Mouse (Mus musculus) E14TG2a.4 (cell line): ENCODE results near the gene Vwce.

Experiments
- CTCF ChIP-seq: conservative IDR thresholded peaks from 2 replicates; pipeline ENCODE4 v1.5.1; 2014; ENCODE audit warnings: low read length
- NANOG ChIP-seq: IDR thresholded peaks from 2 replicates; pipeline ENCODE4 v1.6.1; 2014; ENCODE audit warnings: borderline replicate concordance, low read length, mixed read lengths
- POU5F1 ChIP-seq: IDR thresholded peaks from 2 replicates; pipeline ENCODE4 v1.6.1; 2014; ENCODE audit warnings: low read length, borderline replicate concordance

DNA sequence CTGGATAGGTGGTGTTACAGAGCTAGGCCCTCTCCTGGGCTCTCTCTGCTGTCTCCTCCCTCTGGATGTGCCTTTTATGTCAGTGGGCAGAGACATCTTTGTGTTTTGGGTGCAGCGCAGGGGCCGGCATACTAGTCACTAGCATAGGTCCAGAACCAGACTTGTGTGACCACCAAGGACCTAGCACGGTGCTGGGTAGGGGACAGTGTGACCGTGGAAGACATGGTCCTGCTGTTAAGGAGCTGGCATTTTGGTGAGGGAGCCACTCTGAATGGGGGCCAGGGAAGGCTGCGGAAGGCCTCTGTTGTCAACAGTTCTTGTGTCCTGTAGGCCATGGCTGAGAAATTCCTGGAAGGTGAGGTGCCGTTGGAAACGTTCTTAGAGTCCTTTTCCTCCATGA is 78.2 kb downstream of the Vwce start:
- TF ChIP-seq CTCF = no peak
- TF ChIP-seq POU5F1 = no peak
- no peak for TF ChIP-seq NANOG
